Mouse (Mus musculus) limb, embryonic 10.5 days (tissue): ENCODE data around the gene Olfr1275. TPM values are rescaled to one million over a fixed set of nuclear protein-coding genes. Genes with fewer than 3 reads are reported as not detected.

Experiments
- DNase-seq: peaks from one replicate; pipeline ENCODE4 v3.0.0-alpha.2; 2017; ENCODE audit warnings: low spot score
- H3K27ac ChIP-seq: fragments of 300-500 bp; sonication (generic); 2 replicates; pipeline ENCODE4 v1.5.1; 2016; ENCODE audit warnings: mild to moderate bottlenecking
- H3K27me3 ChIP-seq: fragments of 300-500 bp; sonication (generic); 2 replicates; pipeline ENCODE4 v1.6.1; 2016; ENCODE audit warnings: low read depth, mild to moderate bottlenecking; ENCODE audit not compliant: poor library complexity, severe bottlenecking
- H3K36me3 ChIP-seq: fragments of 300-500 bp; sonication (generic); 2 replicates; pipeline ENCODE4 v1.6.1; 2016; ENCODE audit warnings: mild to moderate bottlenecking, moderate library complexity
- H3K4me1 ChIP-seq: fragments of 300-500 bp; sonication (generic); 2 replicates; pipeline ENCODE4 v1.6.1; 2016
- H3K4me3 ChIP-seq: fragments of 300-500 bp; sonication (generic); 2 replicates; pipeline ENCODE4 v1.5.1; 2016; ENCODE audit warnings: mild to moderate bottlenecking, moderate library complexity
- H3K9me3 ChIP-seq: fragments of 300-500 bp; sonication (generic); replicated peaks from 2 replicates; pipeline ENCODE4 v1.6.1; 2016; ENCODE audit warnings: mild to moderate bottlenecking
- WGBS: fragments of 180-500 bp; shearing (Covaris S2); methylation state at CpG from one replicate; pipeline ENCODE4 v1.1.7; 2016; 5-methylcytosine and 5-hydroxymethylcytosine counted together
- polyA plus RNA-seq: library from polyadenylated mRNA; unstranded; fragments of >200 nt; fragmentation: Nextera tagmentation; extraction: Ambion mirVana; gene quantifications from 2 replicates; pipeline ENCODE4 v1.2.1, GENCODE M21; 2016

The Olfr1275 gene
- not detected in 2 replicates for polyA plus RNA-seq

- Histone ChIP-seq H3K9me3 (no peaks in the 10 kb centered on the region), H3K27me3 (no peaks in the 10 kb centered on the region), H3K4me3 (no peak within 1 kb of the TSS), H3K4me1 (no peaks in the 10 kb centered on the region), H3K36me3 (no peaks in the 10 kb centered on the region), H3K27ac (no peak within 1 kb of the TSS)
- no peak for DNase-seq
- 91% methylated on average over 1 of the region's 1 CpGs for WGBS
Observed at GRCm38 (mm10) chr2:111235186-111235585, at the start of gene Olfr1275. Gene Olfr1275, minus strand, starts transcription at chr2:111235286.

- no peaks in the 10 kb centered on the region for H3K4me1 ChIP-seq
- WGBS: 90% methylated on average over 2 of the region's 2 CpGs
- H3K27me3 ChIP-seq: no peaks in the 10 kb centered on the region
Observed at GRCm38 (mm10) chr2:111274006-111274405, 38.9 kb upstream of the Olfr1275 start, which contains the start of gene Olfr1277. Gene Olfr1277, minus strand, starts transcription at chr2:111274106.

GRCm38 (mm10) chr2:111254216-111254615 is 19.1 kb upstream of the Olfr1275 start, which contains the start of gene Olfr1276:
Gene Olfr1276, plus strand, starts transcription at chr2:111254516.
- H3K27me3 ChIP-seq: no peaks in the 10 kb centered on the region
- DNase-seq: no peak
- H3K4me1 ChIP-seq: no peaks in the 10 kb centered on the region
- H3K36me3 ChIP-seq: no peaks in the 10 kb centered on the region
- no peaks in the 10 kb centered on the region for H3K9me3 ChIP-seq
- no peak within 1 kb of the TSS for H3K27ac ChIP-seq
- H3K4me3 ChIP-seq: no peak within 1 kb of the TSS

More at GRCm38 (mm10) chr2:111274006-111274405, 38.9 kb upstream of the Olfr1275 start, which contains the start of gene Olfr1277:
- Histone ChIP-seq H3K9me3 (no peaks in the 10 kb centered on the region), H3K27ac (no peak within 1 kb of the TSS), H3K36me3 (no peaks in the 10 kb centered on the region), H3K4me3 (no peak within 1 kb of the TSS)
- no peak for DNase-seq

GRCm38 (mm10) chr2:111229502-111229901 is 5.6 kb downstream of the Olfr1275 start, which contains the start of gene 4930430A15Rik:
Gene 4930430A15Rik, minus strand, starts transcription at chr2:111229602.
- Histone ChIP-seq H3K4me1 (no peaks in the 10 kb centered on the region), H3K27me3 (no peaks in the 10 kb centered on the region), H3K4me3 (no peak within 1 kb of the TSS), H3K27ac (no peak within 1 kb of the TSS), H3K9me3 (no peaks in the 10 kb centered on the region), H3K36me3 (no peaks in the 10 kb centered on the region)
- no peak for DNase-seq
- 87% methylated on average over 6 of the region's 6 CpGs for WGBS

GRCm38 (mm10) chr2:111182068-111182467 is 53.0 kb downstream of the Olfr1275 start:
- H3K9me3 ChIP-seq: no peaks in the 10 kb centered on the region
- H3K4me3 ChIP-seq: no peak overlapping the region
- no peaks in the 10 kb centered on the region for H3K4me1 ChIP-seq
- WGBS: 97% methylated on average over 11 of the region's 11 CpGs
- DNase-seq: no peak
- no peaks in the 10 kb centered on the region for H3K36me3 ChIP-seq
- no peaks in the 10 kb centered on the region for H3K27me3 ChIP-seq
- no peak overlapping the region for H3K27ac ChIP-seq

Other genes starting within 250 kb of the Olfr1275 start
- not detected in 2 replicates for gene Gm13941, start 129.3 kb downstream of the Olfr1275 start, polyA plus RNA-seq
- gene Gm15130, start 82.3 kb downstream of the Olfr1275 start, polyA plus RNA-seq: not detected in 2 replicates
- gene 4930430A15Rik, start 5.7 kb downstream of the Olfr1275 start, polyA plus RNA-seq: not detected in 2 replicates
- gene Olfr1276, start 19.2 kb upstream of the Olfr1275 start, polyA plus RNA-seq: not detected in 2 replicates
- not detected in 2 replicates for gene Olfr1277, start 38.8 kb upstream of the Olfr1275 start, polyA plus RNA-seq
- gene Olfr1278, start 54.9 kb upstream of the Olfr1275 start, polyA plus RNA-seq: not detected in 2 replicates
- not detected in 2 replicates for gene Olfr1279, start 65.3 kb upstream of the Olfr1275 start, polyA plus RNA-seq
- gene Olfr1280, start 78.7 kb upstream of the Olfr1275 start, polyA plus RNA-seq: not detected in 2 replicates
- gene Olfr1281, start 91.2 kb upstream of the Olfr1275 start, polyA plus RNA-seq: not detected in 2 replicates
- not detected in 2 replicates for gene Olfr1282, start 100.8 kb upstream of the Olfr1275 start, polyA plus RNA-seq
- gene Olfr1283, start 131.5 kb upstream of the Olfr1275 start, polyA plus RNA-seq: not detected in 2 replicates
- not detected in 2 replicates for gene Olfr1284, start 140.2 kb upstream of the Olfr1275 start, polyA plus RNA-seq
- gene Olfr1286, start 187.8 kb upstream of the Olfr1275 start, polyA plus RNA-seq: not detected in 2 replicates
- not detected in 2 replicates for gene Olfr1287, start 213.9 kb upstream of the Olfr1275 start, polyA plus RNA-seq
- not detected in 2 replicates for gene Olfr1288, start 238.8 kb upstream of the Olfr1275 start, polyA plus RNA-seq
- not detected in 2 replicates for gene Olfr1289, start 245.5 kb upstream of the Olfr1275 start, polyA plus RNA-seq